Mouse (Mus musculus): ENCODE results near the gene Trmt61a.
A peak's percentile ranks its signal among the peaks of the same experiment; 100 is the strongest.
"Not testable (repeated sequence)": the region's sequence is repeated elsewhere in the genome, so short reads cannot be mapped to it uniquely, and the experiment has no call there.

Trmt61a gene

GRCm38 (mm10) chr12:111677882-111678669 lies at the start of gene Trmt61a:
Gene Trmt61a (plus strand): TSS chr12:111678105.
- DNase-seq (ENCODE audit: low spot score in 2 of 2) = peak; percentile 80 to 90

DNA sequence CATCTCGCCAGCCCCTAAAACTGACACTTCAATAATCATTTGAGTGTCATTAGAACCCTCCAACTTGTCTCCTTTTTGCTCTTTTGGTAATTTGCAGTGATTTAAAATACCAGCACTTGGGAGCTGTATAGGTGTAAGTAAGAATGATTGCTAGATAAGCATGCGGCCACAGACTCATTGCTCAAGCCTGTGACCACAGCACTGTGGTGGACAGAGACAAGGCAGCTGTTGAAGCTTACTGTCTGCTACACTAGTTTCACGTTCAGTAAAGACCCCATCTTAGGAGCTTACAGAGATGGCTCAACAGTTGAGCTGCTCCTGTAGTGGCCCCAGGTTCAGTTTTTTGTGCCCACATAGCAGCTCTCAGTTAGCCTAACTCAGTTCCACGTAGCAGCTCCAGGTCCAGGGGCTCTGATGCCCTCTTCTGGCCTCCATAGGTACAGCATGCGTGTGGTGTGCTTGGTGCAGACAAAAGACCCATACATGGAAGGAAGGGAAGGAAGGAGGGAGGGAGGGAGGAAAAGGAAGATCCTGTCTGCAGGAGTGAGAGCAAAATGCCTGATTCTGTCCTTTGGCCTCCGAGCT lies 29.8 kb upstream of the Trmt61a start:
- peak in 1 of 2 experiments; percentile 53 for DNase-seq (ENCODE audit: low spot score in 2 of 2)

GRCm38 (mm10) chr12:111652953-111653352 lies 25.0 kb upstream of the Trmt61a start:
- DNase-seq (ENCODE audit: low spot score in 2 of 2) = no peak

GRCm38 (mm10) chr12:111653434-111653833 lies 24.5 kb upstream of the Trmt61a start:
- peak in 1 of 2 experiments; percentile 58 for DNase-seq (ENCODE audit: low spot score in 2 of 2)

DNA sequence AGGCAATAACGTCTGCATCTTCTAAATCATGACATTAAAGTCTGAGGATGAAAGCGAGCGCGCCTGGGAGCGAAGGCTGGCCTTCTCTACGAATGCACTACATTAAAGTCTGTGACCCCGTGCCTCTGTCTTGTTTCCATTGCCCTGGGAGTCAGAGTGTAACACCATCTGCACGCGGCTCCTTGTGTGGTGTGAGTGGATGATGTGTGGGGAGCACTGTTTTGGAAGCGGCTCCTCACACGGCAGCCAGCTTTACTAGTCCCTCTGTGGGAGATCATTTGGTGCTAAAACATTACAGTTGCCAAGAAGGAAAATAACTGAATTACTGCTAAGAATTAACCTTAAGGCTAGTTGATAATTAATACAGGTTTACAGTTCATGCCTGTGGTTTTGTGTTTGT lies 22.2 kb upstream of the Trmt61a start:
- no peak for DNase-seq (ENCODE audit: low spot score in 2 of 2)

DNA sequence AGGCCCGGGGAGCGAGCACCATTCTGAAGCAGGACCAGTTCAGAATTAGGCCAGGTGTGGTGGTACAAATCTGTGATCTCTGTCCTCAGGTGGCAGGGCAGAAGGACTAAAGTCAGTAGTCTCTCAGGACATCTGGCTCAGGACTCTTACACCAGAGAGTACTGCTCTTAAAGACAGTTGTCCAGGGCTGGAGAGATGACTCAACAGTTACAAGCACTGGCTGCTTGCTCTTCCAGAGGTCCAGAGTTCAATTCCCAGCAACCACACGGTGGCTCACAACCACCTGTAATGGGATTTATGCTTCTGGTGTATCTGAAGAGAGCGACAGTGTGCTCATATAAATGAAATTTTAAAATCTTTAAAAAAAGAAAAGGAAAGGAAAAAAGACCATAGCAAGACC lies 18.6 kb upstream of the Trmt61a start:
- no peak for DNase-seq (ENCODE audit: low spot score in 2 of 2)

DNA sequence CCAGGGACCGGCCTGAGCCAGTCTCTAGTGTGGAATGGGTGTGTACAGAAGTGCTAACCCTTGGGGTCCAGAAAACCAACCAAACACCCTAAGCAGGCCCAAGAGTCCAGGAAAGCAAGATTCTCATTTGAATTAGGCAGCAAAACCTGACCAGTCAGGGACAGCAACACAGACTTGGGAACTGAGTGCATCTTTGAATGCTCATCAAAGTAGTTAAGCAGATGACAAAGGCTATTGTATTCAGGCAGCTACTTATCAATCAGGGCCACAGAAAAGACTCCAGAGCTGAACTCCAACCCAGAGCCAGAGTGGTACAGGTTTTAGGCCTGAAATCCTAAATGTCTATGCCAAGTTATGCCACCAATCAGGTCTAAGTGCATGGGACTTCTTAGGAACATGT lies 17.3 kb upstream of the Trmt61a start:
- no peak for DNase-seq (ENCODE audit: low spot score in 2 of 2)

DNA sequence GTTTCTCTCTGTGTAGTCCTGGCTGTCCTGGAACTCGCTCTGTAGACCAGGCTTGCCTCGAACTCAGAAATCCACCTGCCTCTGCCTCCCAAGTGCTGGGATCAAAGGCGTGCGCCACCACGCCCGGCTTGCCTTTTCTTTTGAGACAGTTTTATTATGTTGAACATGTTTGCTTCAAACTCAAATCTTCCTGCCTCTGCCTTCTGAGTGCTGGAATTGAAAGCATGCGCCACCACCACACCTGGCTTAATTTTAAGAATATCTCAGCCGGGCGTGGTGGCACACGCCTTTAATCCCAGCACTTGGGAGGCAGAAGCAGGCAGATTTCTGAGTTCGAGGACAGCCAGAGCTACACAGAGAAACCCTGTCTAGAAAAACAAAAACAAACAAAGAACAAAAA lies 16.4 kb upstream of the Trmt61a start:
- not testable (repeated sequence) for DNase-seq (ENCODE audit: low spot score in 2 of 2)

DNA sequence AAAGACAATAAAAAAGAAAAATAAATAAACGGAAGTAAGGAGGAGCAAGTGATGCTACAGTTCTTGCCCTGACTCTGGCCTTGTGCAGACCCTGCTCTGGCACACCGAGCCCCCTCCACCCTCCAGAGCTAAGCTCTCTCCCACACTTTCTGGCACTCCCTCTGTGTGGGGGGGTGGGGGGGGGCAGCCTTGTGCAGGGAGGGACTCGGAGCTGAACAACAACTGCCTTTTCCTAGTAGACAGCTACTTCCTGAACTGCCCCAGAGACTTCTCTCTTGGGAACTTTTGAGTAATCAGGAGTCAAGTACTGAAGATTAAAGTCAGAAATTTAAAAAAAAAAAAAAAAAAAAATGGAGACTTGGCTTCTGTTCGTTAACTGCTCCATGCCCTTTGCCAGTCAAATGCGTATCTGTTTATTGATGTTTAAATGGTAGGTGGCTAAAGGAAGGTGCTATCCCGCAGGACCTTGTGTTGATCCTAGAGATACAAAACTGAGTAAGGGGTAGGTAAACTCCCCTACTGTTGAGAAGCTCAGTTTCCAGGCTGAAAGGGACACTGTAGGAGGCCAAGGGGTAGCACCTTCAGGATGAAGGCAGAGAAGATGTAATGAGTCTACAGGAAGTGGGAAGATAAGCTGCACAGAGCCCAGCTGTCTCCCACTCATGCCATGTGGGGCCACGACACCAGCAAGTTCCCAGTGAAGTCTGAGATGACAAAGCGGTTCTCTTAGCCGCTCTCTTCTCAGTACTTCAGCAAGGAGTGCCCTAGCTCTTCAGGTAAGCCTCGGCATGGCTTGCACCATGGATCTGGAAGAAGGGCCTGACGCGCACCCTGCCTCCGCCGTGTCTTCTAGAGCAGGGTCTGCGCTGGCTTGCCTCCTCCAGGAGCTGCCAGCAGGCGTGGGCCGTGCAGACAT lies 14.4 kb upstream of the Trmt61a start:
- no peak for DNase-seq (ENCODE audit: low spot score in 2 of 2)

DNA sequence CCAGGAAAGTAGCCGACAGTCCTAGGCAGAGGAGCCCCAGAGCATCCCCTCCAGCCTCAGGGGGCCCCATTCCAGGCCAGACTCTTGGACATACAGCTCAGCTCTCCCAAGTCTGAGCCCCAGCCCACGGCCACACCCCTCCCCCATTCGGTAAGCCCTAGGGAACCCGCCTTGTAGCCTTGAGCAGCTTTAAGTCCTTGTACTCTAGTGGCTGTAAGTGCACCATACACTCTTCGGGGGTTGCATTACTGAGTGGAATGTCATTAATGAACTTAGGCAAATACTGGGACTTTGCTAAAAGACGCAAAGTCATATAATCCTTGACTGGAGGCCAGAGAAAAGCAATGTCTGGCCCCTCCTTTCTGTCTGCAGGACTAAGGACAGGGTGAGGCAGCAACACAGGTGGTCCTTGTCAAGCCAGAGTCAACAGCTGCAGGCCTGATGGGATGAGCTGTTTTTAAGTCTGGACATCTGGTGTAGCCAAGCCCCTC lies 13.7 kb upstream of the Trmt61a start:
- DNase-seq (ENCODE audit: low spot score in 2 of 2) = no peak

DNA sequence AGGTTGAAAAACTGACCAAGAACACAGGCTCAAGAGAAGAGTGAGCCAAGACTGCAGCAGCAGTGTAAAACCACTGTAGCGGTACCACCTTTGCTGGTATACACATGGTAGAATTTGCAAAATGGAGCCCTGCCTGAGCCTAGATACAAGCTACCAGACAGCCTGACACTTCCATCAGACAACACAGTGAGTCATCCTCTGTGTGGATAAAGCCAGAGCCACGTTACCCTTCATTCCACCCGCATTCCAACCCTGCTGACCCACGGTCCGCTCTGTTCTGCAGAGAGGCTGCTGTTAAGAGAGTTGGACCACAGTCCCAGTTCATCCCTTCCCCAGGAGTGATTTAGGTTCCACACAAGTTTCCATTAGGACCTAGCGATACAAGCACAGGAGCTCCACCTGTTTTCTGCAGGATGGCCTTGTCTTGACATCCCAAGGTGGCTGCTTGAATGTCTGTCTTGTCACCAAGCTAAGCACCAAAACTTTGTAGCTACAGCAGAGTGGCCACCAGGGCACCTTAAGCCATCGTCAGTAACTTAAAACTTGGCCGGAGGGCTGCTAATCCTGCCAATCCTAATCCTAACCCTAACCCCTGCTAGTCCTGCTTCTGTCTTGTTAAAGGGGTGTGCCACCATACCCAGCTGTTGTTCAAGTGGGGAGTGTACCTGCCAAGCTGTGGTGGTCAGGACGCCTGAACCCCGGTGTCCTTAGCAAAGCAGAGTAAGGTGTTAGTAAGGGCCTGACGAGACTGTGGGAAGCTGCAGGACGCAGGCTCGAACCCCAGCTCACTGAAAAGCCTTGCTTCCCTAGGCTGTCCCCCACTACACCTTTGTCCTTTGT lies 12.6 kb upstream of the Trmt61a start:
- no peak for DNase-seq (ENCODE audit: low spot score in 2 of 2)

DNA sequence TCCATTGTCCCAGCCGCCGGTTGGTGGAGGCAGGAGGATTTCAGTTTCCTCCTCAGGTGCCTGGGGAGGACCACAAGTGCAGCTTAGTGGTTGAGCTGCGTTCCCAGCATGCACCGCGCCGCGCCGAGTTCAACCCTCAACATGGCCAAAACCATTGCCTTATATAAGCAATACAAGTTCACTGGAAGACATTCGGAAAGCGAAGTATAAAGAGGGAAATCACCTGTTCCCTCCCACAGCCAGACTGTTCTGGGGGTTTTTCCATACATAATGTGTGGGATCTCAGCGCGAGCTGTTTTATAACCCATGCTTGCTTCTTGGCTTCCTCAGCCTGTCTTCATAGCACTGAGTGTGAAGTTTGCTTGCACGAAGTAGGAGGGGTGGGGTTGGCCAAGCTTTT lies 11.5 kb upstream of the Trmt61a start:
- DNase-seq (ENCODE audit: low spot score in 2 of 2) = no peak

DNA sequence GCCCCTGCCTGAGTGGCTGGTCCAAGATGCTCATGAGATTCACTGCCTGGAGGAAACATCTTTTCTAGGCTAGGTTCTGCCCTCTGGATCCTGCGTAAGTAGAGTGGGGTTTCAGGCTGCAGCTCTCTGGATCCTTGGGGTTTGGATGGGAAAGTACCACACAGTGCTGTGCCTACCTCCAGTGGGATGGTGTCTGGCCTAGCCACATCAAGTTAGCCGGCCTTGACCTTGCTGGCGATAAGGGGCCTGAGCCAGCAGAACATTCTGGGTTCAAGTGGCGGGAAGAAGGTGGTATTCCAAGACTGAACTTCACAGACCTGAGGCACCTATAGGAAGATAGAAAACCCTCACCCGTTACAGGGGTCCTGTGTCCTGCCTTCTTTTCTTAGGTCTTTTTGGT lies 10.5 kb upstream of the Trmt61a start:
- no peak for DNase-seq (ENCODE audit: low spot score in 2 of 2)

- peak; percentile 90 to 100 for DNase-seq (ENCODE audit: low spot score in 2 of 2)
These were observed 9.4 kb upstream of the Trmt61a start for GRCm38 (mm10) chr12:111668457-111668912.

DNA sequence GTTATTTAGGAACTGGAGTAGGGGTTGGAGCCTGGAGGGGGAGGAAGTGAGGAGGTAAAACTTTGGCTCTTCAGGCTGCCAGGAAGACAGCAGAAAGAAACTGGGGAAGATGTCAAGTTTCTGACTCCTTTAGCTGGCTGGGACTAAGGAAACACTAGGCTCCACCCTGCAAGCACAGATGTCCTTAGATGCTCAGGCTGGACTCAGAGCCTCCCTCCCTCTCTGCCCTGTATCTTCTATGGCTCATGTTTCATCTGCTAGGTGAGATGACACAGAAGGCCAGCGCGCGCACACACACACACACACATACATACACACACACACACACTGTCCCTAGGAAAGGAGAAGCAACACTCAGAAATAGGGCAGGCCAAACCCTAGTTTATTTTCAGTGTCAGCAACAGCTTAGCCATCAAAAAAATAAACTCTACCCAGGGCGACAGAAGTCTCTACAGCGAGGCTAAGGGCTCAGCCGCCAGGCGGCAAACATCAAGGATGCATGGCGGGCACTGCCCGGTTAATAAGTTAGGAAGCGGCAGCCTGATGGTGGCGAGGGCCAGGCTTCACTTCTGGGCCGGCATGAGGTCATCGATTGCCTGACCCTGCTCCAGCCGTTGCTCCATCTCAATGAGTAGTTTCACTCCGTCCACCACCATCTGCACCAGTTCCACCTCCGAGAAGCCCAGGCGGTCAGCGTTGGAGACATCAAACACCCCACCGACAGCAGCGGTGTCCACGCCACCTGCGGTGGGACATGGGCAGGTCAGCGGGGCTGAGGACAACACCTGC lies 8.7 kb upstream of the Trmt61a start:
- DNase-seq (ENCODE audit: low spot score in 2 of 2) = no peak

DNA sequence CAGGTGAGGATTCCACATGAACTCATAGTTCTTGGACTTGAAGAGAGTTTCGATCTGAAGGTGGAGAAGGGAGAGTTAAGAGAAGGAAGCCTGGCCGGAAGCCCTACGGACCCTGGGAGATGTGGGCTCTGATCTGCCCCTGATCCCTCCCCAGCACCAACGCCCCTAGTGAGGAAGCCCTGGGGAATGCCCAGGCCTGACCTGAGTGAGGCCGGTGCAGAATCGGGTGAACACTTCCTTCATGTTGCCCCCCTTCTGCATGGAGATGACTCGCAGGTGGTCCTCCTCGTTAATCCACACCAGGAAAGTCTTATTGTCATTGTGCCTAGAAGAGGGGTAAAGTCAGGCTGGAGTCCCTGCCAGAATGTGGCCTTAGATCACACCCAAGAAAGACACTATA lies 7.9 kb upstream of the Trmt61a start:
- no peak for DNase-seq (ENCODE audit: low spot score in 2 of 2)

DNA sequence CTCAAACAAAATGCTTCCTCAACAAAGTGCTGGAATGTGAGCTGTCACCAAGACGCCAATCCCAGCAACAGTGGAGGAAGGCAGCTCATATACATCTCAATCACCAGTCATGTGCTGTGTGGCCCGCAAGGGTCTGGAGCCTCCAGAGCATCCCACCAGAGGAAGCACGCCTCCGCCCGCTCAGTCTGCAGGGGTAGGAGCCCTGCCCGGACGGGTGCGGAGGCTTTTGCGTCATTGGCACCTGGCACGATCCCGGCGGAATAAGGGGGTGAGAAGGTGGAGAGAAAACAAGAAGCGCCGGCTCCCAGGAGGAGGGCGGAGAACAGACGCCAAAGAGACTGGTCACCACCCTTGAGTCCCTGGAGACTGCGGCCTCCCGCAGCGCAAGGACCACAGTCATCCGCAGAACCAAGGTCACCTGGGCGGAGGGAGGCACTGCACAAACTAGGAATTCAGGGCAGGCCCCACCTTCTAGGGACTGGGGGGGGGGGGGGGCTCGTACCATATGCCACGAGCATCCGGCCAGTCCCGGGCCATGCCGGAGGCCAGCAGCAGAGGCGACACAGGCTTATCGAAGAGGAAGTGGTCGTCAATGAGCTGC lies 7.4 kb upstream of the Trmt61a start:
- no peak for DNase-seq (ENCODE audit: low spot score in 2 of 2)

DNA sequence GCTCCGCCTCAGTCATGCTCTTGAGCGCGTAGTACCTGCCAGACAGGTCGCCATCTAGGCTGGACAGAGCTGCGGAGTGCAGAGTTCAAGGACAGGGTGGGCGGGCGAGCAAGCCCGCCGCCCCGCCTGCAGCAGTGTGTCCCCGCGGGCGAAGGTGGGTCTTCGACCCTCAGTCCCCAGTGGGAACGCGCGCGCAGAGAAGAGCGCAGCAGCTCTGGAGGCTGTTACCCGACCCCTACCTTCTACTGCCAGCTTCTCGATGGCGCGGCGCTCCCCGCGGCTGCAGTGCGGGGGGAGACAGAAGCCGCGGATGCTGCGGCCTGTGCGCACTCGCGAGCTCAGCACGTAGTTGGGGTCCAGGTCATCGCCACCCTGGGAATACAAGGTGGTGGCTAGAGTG lies 6.9 kb upstream of the Trmt61a start:
- no peak for DNase-seq (ENCODE audit: low spot score in 2 of 2)

DNA sequence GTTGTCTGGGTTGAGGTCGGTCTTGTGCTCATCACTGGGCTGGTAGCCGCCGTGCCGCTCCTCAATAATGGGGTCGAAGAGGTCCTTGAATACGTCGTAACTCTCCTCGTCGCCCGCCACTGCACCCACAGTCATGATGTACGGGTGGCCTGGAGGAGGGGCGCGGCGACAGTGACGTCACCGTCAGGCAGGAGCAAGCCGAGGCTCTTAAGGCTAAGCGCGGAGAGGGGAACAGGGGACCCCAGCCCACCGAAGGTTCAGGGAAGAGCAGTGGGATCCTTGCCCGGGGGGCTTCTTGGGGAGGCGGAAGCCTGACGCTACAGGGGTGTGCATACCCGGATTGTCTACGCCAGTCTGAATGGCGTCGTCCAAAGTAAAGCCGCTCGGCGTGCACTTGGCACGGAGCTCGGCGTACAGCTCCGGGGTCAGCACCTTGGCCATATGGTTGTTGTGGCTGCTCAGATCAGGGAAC lies 6.4 kb upstream of the Trmt61a start:
- DNase-seq (ENCODE audit: low spot score in 2 of 2) = peak in 1 of 2 experiments; percentile 62

DNA sequence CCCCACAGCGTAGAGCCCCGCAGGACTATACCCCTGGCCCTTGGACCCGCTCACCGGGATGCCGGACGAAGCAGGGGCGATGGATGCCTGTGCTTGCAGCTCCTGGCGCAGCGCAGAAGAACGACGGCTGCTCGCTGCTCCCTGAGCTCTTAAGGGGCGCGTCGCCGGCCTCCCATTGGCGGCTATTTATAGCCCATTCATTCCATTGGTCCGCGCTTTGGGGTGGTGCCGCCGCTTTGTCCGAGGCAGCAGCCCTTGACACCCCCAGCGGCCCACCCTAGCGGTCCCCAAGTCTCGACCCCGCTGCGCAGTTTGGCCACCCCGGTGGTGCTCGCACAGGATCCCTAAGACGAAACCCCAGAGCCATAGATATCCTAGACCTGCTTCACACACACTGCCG lies 5.7 kb upstream of the Trmt61a start, which contains the start of gene Ckb:
Gene Ckb, minus strand, starts transcription at position 163 of the 400 bp plus-strand sequence.
- no peak for DNase-seq (ENCODE audit: low spot score in 2 of 2)
